Mouse (Mus musculus) layer of hippocampus, adult 2 months (tissue): ENCODE results near the gene Adamts6. TPM values are rescaled to one million over a fixed set of nuclear protein-coding genes. Genes with fewer than 3 reads are reported as not detected.

Experiments used
- DNase-seq, 2 experiments: peaks; one replicate each; pipeline ENCODE4 v3.0.0; 2022; ENCODE audit warnings: low spot score in 2 of 2
- H3K27ac ChIP-seq: fragments of 200-600 bp; 2 replicates; pipeline ENCODE4 v1.8.1; 2022
- H3K4me3 ChIP-seq: fragments of 200-600 bp; 2 replicates; pipeline ENCODE4 v1.8.1; 2022; ENCODE audit warnings: mild to moderate bottlenecking
- CTCF ChIP-seq: fragments of 200-600 bp; conservative IDR thresholded peaks from 2 replicates; pipeline ENCODE4 v1.8.1; 2022; ENCODE audit warnings: antibody characterized with exemption, mild to moderate bottlenecking, moderate library complexity
- total RNA-seq, 2 experiments: library from RNA; stranded (reverse); gene quantifications; 2 replicates each; pipeline ENCODE4 v1.2.3; 2021

The Adamts6 gene
- total RNA-seq, 2 experiments from 2014 or later: 3.8 to 4.6 TPM

DNA sequence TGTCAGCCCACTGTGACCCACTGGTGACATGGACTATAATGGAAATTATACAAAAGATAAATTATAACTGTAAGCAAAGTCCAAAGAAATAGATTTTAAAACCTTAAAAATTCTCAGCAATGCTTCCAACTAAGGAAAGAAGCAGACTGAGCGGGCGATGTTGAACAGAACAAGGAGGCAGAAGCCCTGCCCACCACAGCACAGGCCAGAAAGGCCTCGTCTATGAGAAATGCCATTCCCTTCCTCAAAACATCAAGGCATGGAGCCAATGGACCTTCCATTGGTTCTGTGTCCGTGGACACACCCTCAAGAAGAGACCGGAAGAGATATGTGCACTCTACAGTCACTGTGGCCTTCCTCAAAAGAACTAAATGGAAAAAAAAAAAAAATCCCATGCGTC lies 220.0 kb downstream of the Adamts6 start:
- no peak for DNase-seq
- TF ChIP-seq CTCF: no peak
- no peak overlapping the region for H3K27ac ChIP-seq
- no peak overlapping the region for H3K4me3 ChIP-seq

GRCm38 (mm10) chr13:104509561-104510493 lies 222.2 kb downstream of the Adamts6 start:
- DNase-seq: no peak
- no peak; the same call in 1 of the 2 replicates for TF ChIP-seq CTCF
- H3K27ac ChIP-seq: no peak overlapping the region; the same call in 1 of the 2 replicates
- H3K4me3 ChIP-seq: peak overlapping the region; percentile 35

GRCm38 (mm10) chr13:104510766-104511165 lies 223.1 kb downstream of the Adamts6 start:
- no peak for DNase-seq
- H3K27ac ChIP-seq: no peak overlapping the region

GRCm38 (mm10) chr13:104515054-104515453 lies 227.4 kb downstream of the Adamts6 start:
- no peak for TF ChIP-seq CTCF
- DNase-seq: no peak
- H3K4me3 ChIP-seq: no peak overlapping the region

More at GRCm38 (mm10) chr13:104510766-104511165, 223.1 kb downstream of the Adamts6 start:
- TF ChIP-seq CTCF: no peak
- H3K4me3 ChIP-seq: no peak overlapping the region

DNA sequence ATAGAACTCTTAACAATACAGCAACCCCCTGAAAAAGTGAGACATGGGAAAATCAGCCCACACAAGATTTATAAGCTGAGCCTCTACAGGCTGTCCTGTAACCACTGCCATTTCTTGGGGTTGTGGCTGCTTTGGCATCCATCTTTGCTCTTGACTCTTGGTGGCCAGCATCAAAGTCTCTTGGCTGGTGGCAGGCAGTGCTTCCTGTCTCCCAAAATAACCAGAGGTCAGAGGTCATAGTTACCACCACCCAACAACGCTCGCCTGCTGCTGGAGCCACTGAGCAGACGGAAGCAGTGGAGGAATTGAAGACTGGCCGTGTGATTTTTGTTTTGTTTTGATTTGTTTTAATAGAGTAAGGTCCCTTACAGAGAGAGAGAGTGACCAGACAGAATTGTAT lies 228.5 kb downstream of the Adamts6 start:
- no peak for TF ChIP-seq CTCF
- DNase-seq: no peak
- no peak overlapping the region for H3K4me3 ChIP-seq
- no peak overlapping the region for H3K27ac ChIP-seq

More at GRCm38 (mm10) chr13:104515054-104515453, 227.4 kb downstream of the Adamts6 start:
- H3K27ac ChIP-seq: no peak overlapping the region

GRCm38 (mm10) chr13:104516766-104517364 lies 229.2 kb downstream of the Adamts6 start:
- no peak for DNase-seq
- H3K4me3 ChIP-seq: no peak overlapping the region
- H3K27ac ChIP-seq: no peak overlapping the region
- no peak for TF ChIP-seq CTCF

GRCm38 (mm10) chr13:104517638-104518311 lies 230.1 kb downstream of the Adamts6 start:
- TF ChIP-seq CTCF: peak; percentile 55
- H3K4me3 ChIP-seq: peak overlapping the region; percentile 50

GRCm38 (mm10) chr13:104518312-104519005 lies 230.8 kb downstream of the Adamts6 start:
- peak overlapping the region; percentile 50 for H3K4me3 ChIP-seq

More at GRCm38 (mm10) chr13:104517638-104518311, 230.1 kb downstream of the Adamts6 start:
- H3K27ac ChIP-seq: peak overlapping the region; percentile 94
- DNase-seq: no peak

GRCm38 (mm10) chr13:104519006-104519695 lies 231.5 kb downstream of the Adamts6 start:
- peak in 1 of 2 experiments; percentile 22 for DNase-seq
- no peak for TF ChIP-seq CTCF
- peak overlapping the region; percentile 50 for H3K4me3 ChIP-seq
- H3K27ac ChIP-seq: peak overlapping the region; percentile 94

More at GRCm38 (mm10) chr13:104518312-104519005, 230.8 kb downstream of the Adamts6 start:
- peak overlapping the region; percentile 94 for H3K27ac ChIP-seq
- peak; percentile 89 to 92 for DNase-seq
- no peak for TF ChIP-seq CTCF

- H3K4me3 ChIP-seq: no peak overlapping the region
Observed at GRCm38 (mm10) chr13:104519981-104520380, 232.3 kb downstream of the Adamts6 start.

DNA sequence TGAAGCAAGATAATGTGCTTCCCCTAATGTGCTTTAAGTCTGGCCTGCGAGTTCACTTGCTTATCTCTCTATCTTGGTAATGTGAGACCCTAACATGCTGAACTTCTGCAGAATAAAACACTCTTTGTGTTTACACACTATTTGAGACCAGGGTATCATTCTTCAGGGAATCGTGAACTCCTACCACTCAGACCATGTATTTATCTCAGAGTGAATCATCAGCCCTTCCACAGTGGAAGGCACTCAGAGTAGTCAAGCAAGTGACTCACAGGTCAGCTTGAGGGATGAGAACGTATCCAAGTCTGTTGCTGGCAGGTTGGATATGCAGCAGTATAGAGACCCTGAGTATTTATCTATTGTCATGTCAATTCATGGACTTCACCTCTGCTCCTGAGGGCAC lies 232.8 kb downstream of the Adamts6 start:
- TF ChIP-seq CTCF: no peak
- H3K4me3 ChIP-seq: no peak overlapping the region
- DNase-seq: no peak
- H3K27ac ChIP-seq: no peak overlapping the region

More at GRCm38 (mm10) chr13:104519981-104520380, 232.3 kb downstream of the Adamts6 start:
- no peak for TF ChIP-seq CTCF
- DNase-seq: no peak
- H3K27ac ChIP-seq: no peak overlapping the region
